Mouse (Mus musculus) myocyte (in vitro differentiated cells): Measurements from ENCODE around the gene Rita1.

Experiments used
- POLR2A ChIP-seq: IDR thresholded peaks from one replicate; pipeline ENCODE4 v1.6.1; 2011; ENCODE audit warnings: low read depth, mild to moderate bottlenecking, control low read depth, moderate library complexity; ENCODE audit not compliant: insufficient read length
- USF1 ChIP-seq: IDR thresholded peaks from one replicate; pipeline ENCODE4 v1.6.1; 2011; ENCODE audit warnings: low read depth, mild to moderate bottlenecking, control low read depth, moderate library complexity

DNA sequence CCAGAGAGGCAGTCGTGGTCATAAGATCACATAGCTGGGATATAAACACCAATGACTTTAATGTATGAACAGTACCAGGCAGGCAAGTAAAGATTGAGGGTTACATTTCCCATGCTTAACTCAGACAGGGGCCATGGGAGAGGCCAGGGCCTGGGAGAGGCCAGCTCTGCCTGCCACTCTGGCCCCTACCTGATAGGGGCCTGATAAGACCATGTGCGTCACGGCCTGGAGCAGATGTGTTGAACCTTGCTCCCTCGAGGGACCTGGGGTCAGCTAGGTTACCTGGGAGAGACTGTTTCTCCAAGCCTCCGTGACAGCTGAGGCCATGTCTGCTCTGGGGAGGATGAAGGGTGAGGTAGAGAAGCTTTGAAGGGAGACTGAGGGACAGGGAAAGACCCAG is 38.8 kb upstream of the Rita1 start:
- no peak for TF ChIP-seq POLR2A
- no peak for TF ChIP-seq USF1
